Mouse (Mus musculus) CH12.LX (cell line): ENCODE measurements around the gene Zswim8. TPM values are rescaled to one million over a fixed set of nuclear protein-coding genes. Genes with fewer than 3 reads are reported as not detected.

Experiments used
- DNase-seq: peaks from one replicate; pipeline ENCODE4 v3.0.0-alpha.2; 2013; ENCODE audit errors: extremely low read depth
- H3K27ac ChIP-seq: 2 replicates; pipeline ENCODE4 v1.5.1; 2012; ENCODE audit warnings: low read depth, mild to moderate bottlenecking, control low read depth, moderate library complexity; ENCODE audit not compliant: insufficient read depth
- H3K27me3 ChIP-seq: replicated peaks from 2 replicates; pipeline ENCODE3; 2012; ENCODE audit warnings: inconsistent platforms
- H3K36me3 ChIP-seq, 2 experiments: replicated peaks in 1 of 2; 2 replicates each; pipeline versions ENCODE3 to v1.6.1; 2012; ENCODE audit warnings: inconsistent platforms in 1 of 2, low read length in 1 of 2, mild to moderate bottlenecking in 1 of 2, mixed read lengths in 1 of 2, moderate library complexity in 1 of 2; ENCODE audit not compliant: control insufficient read depth in 1 of 2, insufficient read depth in 1 of 2
- H3K4me1 ChIP-seq, 2 experiments: 2 replicates each; pipeline ENCODE4 v1.6.1; 2012; ENCODE audit warnings: inconsistent platforms in 1 of 2, moderate library complexity in 1 of 2; ENCODE audit not compliant: insufficient read depth in 2 of 2, control insufficient read depth in 1 of 2
- H3K4me2 ChIP-seq: 2 replicates; pipeline ENCODE4 v1.6.1; 2012; ENCODE audit warnings: low read depth, mild to moderate bottlenecking, control low read depth; ENCODE audit not compliant: poor library complexity, insufficient read depth, severe bottlenecking
- H3K4me3 ChIP-seq, 3 experiments: fragments of 150-350 bp in 1 of 3; sonication (generic) in 1 of 3; replicated peaks in 1 of 3; 2 replicates each; pipeline versions ENCODE3 to v1.5.1; 2011 to 2012; ENCODE audit warnings: low read depth in 2 of 3, low read length in 2 of 3, mild to moderate bottlenecking in 2 of 3, moderate library complexity in 2 of 3, control low read depth in 1 of 3, improper control_type of control experiment in 1 of 3, inconsistent platforms in 1 of 3, mixed read lengths in 1 of 3; ENCODE audit not compliant: poor library complexity in 1 of 3
- H3K79me2 ChIP-seq: replicated peaks from 2 replicates; pipeline ENCODE4 v1.6.1; 2012; ENCODE audit warnings: mild to moderate bottlenecking, moderate library complexity; ENCODE audit not compliant: control insufficient read depth, poor library complexity, insufficient read depth, severe bottlenecking; ENCODE audit errors: extremely low read depth
- H3K9ac ChIP-seq: 2 replicates; pipeline ENCODE4 v1.6.1; 2012; ENCODE audit warnings: low read depth, mild to moderate bottlenecking, control low read depth, moderate library complexity; ENCODE audit not compliant: insufficient read depth
- H3K9me3 ChIP-seq: replicated peaks from 2 replicates; pipeline ENCODE3; 2012; ENCODE audit warnings: low read length, inconsistent platforms, mixed read lengths
- BHLHE40 ChIP-seq: IDR thresholded peaks from 2 replicates; pipeline ENCODE4 v1.6.1; 2011; ENCODE audit warnings: mild to moderate bottlenecking, low read depth, low read length, improper control_type of control experiment
- CHD1 ChIP-seq: IDR thresholded peaks from 2 replicates; pipeline ENCODE4 v1.6.1; 2012; ENCODE audit warnings: low read depth, low read length, improper control_type of control experiment, inconsistent platforms
- CHD2 ChIP-seq: IDR thresholded peaks from 2 replicates; pipeline ENCODE4 v1.6.1; 2011; ENCODE audit warnings: low read length, improper control_type of control experiment
- CTCF ChIP-seq, 2 experiments: IDR thresholded peaks in 1 of 2; conservative IDR thresholded peaks in 1 of 2; 2 replicates each; pipeline ENCODE4 v1.5.1; 2011 to 2012; ENCODE audit warnings: low read depth in 2 of 2, low read length in 2 of 2, improper control_type of control experiment in 1 of 2, inconsistent platforms in 1 of 2, mild to moderate bottlenecking in 1 of 2, moderate library complexity in 1 of 2
- E2F4 ChIP-seq: IDR thresholded peaks from 2 replicates; pipeline ENCODE4 v1.6.1; 2011; ENCODE audit warnings: low read depth, low read length, improper control_type of control experiment; ENCODE audit not compliant: insufficient replicate concordance
- ELF1 ChIP-seq: IDR thresholded peaks from 2 replicates; pipeline ENCODE4 v1.6.1; 2014; ENCODE audit warnings: low read depth, mild to moderate bottlenecking, inconsistent platforms, low read length, improper control_type of control experiment
- EP300 ChIP-seq: IDR thresholded peaks from 2 replicates; pipeline ENCODE4 v1.6.1; 2011; ENCODE audit warnings: low read length, improper control_type of control experiment
- ETS1 ChIP-seq: conservative IDR thresholded peaks from 2 replicates; pipeline ENCODE4 v1.6.1; 2012; ENCODE audit warnings: low read depth, mild to moderate bottlenecking, inconsistent platforms, low read length, improper control_type of control experiment, moderate library complexity
- GABPA ChIP-seq: IDR thresholded peaks from 2 replicates; pipeline ENCODE4 v1.6.1; 2012; ENCODE audit warnings: low read depth, low read length, improper control_type of control experiment, inconsistent platforms; ENCODE audit not compliant: insufficient replicate concordance
- IRF4 ChIP-seq: IDR thresholded peaks from 2 replicates; pipeline ENCODE4 v1.6.1; 2014; ENCODE audit warnings: low read depth, mild to moderate bottlenecking, inconsistent platforms, low read length, improper control_type of control experiment
- MAFK ChIP-seq: IDR thresholded peaks from 2 replicates; pipeline ENCODE4 v1.6.1; 2011; ENCODE audit warnings: low read length, improper control_type of control experiment; ENCODE audit not compliant: insufficient replicate concordance
- MAZ ChIP-seq: IDR thresholded peaks from 2 replicates; pipeline ENCODE4 v1.6.1; 2012; ENCODE audit warnings: low read depth, mild to moderate bottlenecking, inconsistent platforms, low read length, improper control_type of control experiment, moderate library complexity
- NELFE ChIP-seq: IDR thresholded peaks from 2 replicates; pipeline ENCODE4 v1.6.1; 2011; ENCODE audit warnings: low read depth, low read length, improper control_type of control experiment
- NRF1 ChIP-seq: IDR thresholded peaks from 2 replicates; pipeline ENCODE4 v1.6.1; 2014; ENCODE audit warnings: low read depth, mild to moderate bottlenecking, inconsistent platforms, low read length, improper control_type of control experiment, moderate library complexity
- PAX5 ChIP-seq: IDR thresholded peaks from 2 replicates; pipeline ENCODE4 v1.6.1; 2012; ENCODE audit warnings: low read length, inconsistent platforms, mixed read lengths
- POLR2A ChIP-seq: IDR thresholded peaks from 2 replicates; pipeline ENCODE4 v1.6.1; 2011; ENCODE audit warnings: low read depth, mild to moderate bottlenecking, improper control_type of control experiment, low read length
- POLR2AphosphoS2 ChIP-seq: IDR thresholded peaks from 2 replicates; pipeline ENCODE4 v1.6.1; 2011; ENCODE audit warnings: low read depth, low read length, improper control_type of control experiment
- RAD21 ChIP-seq: IDR thresholded peaks from 2 replicates; pipeline ENCODE4 v1.6.1; 2011; ENCODE audit warnings: low read depth, mild to moderate bottlenecking, low read length, improper control_type of control experiment, moderate library complexity
- SMC3 ChIP-seq: IDR thresholded peaks from 2 replicates; pipeline ENCODE4 v1.6.1; 2011; ENCODE audit warnings: low read depth, low read length, improper control_type of control experiment
- UBTF ChIP-seq: IDR thresholded peaks from 2 replicates; pipeline ENCODE4 v1.6.1; 2012; ENCODE audit warnings: low read depth, mild to moderate bottlenecking, inconsistent platforms, low read length, improper control_type of control experiment, moderate library complexity
- USF1 ChIP-seq: IDR thresholded peaks from 2 replicates; pipeline ENCODE4 v1.6.1; 2014; ENCODE audit warnings: low read depth, mild to moderate bottlenecking, inconsistent platforms, low read length, improper control_type of control experiment
- ZC3H11A ChIP-seq: IDR thresholded peaks from 2 replicates; pipeline ENCODE4 v1.6.1; 2012; ENCODE audit warnings: low read depth, mild to moderate bottlenecking, inconsistent platforms, low read length, improper control_type of control experiment
- ZMIZ1 ChIP-seq: IDR thresholded peaks from 2 replicates; pipeline ENCODE4 v1.6.1; 2012; ENCODE audit warnings: low read depth, mild to moderate bottlenecking, inconsistent platforms, low read length, improper control_type of control experiment
- ZNF384 ChIP-seq: IDR thresholded peaks from 2 replicates; pipeline ENCODE4 v1.6.1; 2012; ENCODE audit warnings: low read depth, low read length, improper control_type of control experiment, inconsistent platforms
- dilution Hi-C: fragments of 300-500 bp; cut with MboI; formaldehyde crosslinking; loops from 2 replicates; pipeline ENCODE4 v1.14.3; 2020; ENCODE audit warnings: low sequenced_read_pairs; ENCODE audit not compliant: extremely low pct_unique_long_range_greater_than_20kb, extremely low pct_ligation_motif_present
- in situ Hi-C: fragments of 300-500 bp; cut with MboI; formaldehyde crosslinking; loops from 3 replicates; pipeline ENCODE4 v1.14.3; 2019; ENCODE audit warnings: low sequenced_read_pairs, low pct_ligation_motif_present, low pct_unique_long_range_greater_than_20kb, mixed read lengths
- polyA plus RNA-seq: library from polyadenylated mRNA; unstranded; fragments of >175 nt; gene quantifications from 2 replicates; pipeline ENCODE4 v1.2.1, GENCODE M21; 2012; ENCODE audit warnings: low read depth; ENCODE audit not compliant: insufficient read length
- total RNA-seq, 2 experiments: library from RNA; depleted of rRNA; stranded (reverse); fragments of 300-350 nt in 1 of 2; fragments of >200 nt in 1 of 2; gene quantifications; 2 replicates each; pipeline ENCODE4 v1.2.3; 2012 to 2014

The Zswim8 gene
- total and polyA plus RNA-seq, 3 experiments = 9.5 to 39.6 (median 22.6) TPM

DNA sequence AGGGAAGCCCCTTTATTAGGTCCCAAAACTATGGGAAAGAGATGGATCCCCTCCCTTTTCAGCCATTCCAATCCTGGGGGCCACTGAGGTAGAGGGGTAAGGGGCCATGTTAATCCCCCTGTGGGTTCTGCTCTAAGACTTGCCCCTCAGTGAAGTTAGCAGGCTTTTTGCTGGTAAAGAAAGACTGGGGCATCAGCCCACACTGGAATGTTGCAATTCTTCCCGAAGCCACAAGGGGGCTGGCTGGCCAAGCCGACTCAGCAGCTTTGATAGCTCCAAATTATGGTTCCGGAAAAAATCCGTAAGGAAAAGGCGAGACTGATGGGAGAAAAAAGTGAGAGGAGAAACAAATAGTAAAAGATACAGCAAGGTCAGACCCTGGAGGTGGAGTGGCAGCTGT, 16.7 kb downstream of the Zswim8 start:
- H3K9ac ChIP-seq = no peak overlapping the region
- H3K36me3 ChIP-seq = peaks cover 75 to 96% of the 10 kb centered on the region in 2 experiments
- no peak overlapping the region for H3K27ac ChIP-seq
- no peaks in the 10 kb centered on the region for H3K79me2 ChIP-seq
- H3K4me1 ChIP-seq = no peaks in the 10 kb centered on the region
- no peaks in the 10 kb centered on the region for H3K9me3 ChIP-seq
- H3K27me3 ChIP-seq = no peaks in the 10 kb centered on the region
- H3K4me2 ChIP-seq = no peak overlapping the region
- in situ Hi-C loops (no loop called here), dilution Hi-C loops (no loop called here)
- no peak overlapping the region for H3K4me3 ChIP-seq
- no peak for TF ChIP-seq UBTF
- TF ChIP-seq E2F4 = no peak
- TF ChIP-seq EP300 = no peak
- no peak for TF ChIP-seq POLR2AphosphoS2
- no peak for TF ChIP-seq GABPA
- TF ChIP-seq BHLHE40 = no peak
- peak; percentile 36 for TF ChIP-seq RAD21
- peak; percentile 96 for TF ChIP-seq MAFK
- no peak for TF ChIP-seq CHD1
- TF ChIP-seq ETS1 = no peak
- TF ChIP-seq CTCF (conservative IDR thresholded peaks at IDR 0.05 in 1 of 2, IDR thresholded peaks at IDR 0.05 in 1 of 2; ENCODE audit: low read depth in 2 of 2, low read length in 2 of 2) = peak; percentile 73 to 78
- TF ChIP-seq NRF1 = no peak
- no peak for TF ChIP-seq USF1
- TF ChIP-seq ZC3H11A = no peak
- TF ChIP-seq NELFE = no peak
- TF ChIP-seq SMC3 = peak; percentile 65
- DNase-seq = no peak

GRCm38 (mm10) chr14:20725660-20726339, 18.4 kb downstream of the Zswim8 start:
- in situ Hi-C loops = loop anchor here (5.0 kb wide), 1 partner anchor 48 kb away; no protein-coding TSS in a partner anchor
- dilution Hi-C loops = no loop called here
- Histone ChIP-seq H3K4me1 (no peaks in the 10 kb centered on the region), H3K27me3 (no peaks in the 10 kb centered on the region), H3K9ac (no peak overlapping the region), H3K79me2 (no peaks in the 10 kb centered on the region), H3K4me2 (no peak overlapping the region), H3K4me3 (no peak overlapping the region), H3K36me3 (peaks cover 76 to 97% of the 10 kb centered on the region in 2 experiments), H3K27ac (no peak overlapping the region), H3K9me3 (no peaks in the 10 kb centered on the region)
- no peak for DNase-seq
- TF ChIP-seq MAZ (no peak), EP300 (no peak), BHLHE40 (no peak), NELFE (no peak), PAX5 (no peak), ZMIZ1 (no peak), RAD21 (no peak), MAFK (no peak), POLR2AphosphoS2 (no peak), USF1 (no peak), ELF1 (no peak), CHD2 (no peak), GABPA (no peak), SMC3 (no peak), IRF4 (no peak), ZNF384 (no peak), ZC3H11A (no peak), CHD1 (no peak), UBTF (no peak), POLR2A (no peak)
